Comparison of ENCODE assay signal across 30 mouse cellular contexts in the genomic region with DNA sequence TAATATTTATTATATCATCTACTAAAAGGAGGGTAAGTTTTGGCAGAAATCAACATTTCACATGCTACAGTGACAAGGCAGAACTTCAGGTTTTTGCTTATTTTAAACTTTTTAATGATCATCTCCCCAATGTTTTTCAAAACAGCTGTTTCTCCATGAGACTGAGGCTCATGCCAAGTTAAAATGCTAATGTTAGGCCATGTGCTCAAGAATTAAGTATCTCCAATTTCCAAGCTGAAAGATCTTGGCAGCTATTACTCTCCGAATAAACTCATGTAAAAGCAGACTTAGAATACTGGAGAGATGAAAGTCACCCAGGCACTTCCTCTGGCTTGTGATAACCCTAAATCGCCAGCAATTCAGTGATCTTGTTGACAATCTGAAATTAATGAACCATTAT.
DNase-seq lines count a peak whose midpoint lies in the region; ATAC-seq and TF ChIP-seq lines count a peak whose summit lies in the region.
"Had no signal": no experiment of that assay in that cellular context is flagged by ENCODE, and none has a peak within 500 bp of the region (broad histone marks: within the 10 kb centered on the region; RNA-seq: fewer than 3 reads in every experiment).

No protein-coding gene starts in this region.

- no peaks in the 10 kb centered on the region for H3K27me3 ChIP-seq in forebrain, embryonic 13.5 days
- no peaks in the 10 kb centered on the region for H3K27me3 ChIP-seq in forebrain, embryonic 12.5 days
- H3K27me3 ChIP-seq in forebrain, postnatal 0 days (ENCODE audit: insufficient read depth, low read length), result no peaks in the 10 kb centered on the region
- H3K27me3 ChIP-seq: heart, embryonic 12.5 days; hindbrain, embryonic 13.5 days; kidney, embryonic 15.5 days; midbrain, embryonic 15.5 days; neural tube, embryonic 12.5 days had no signal

- ATAC-seq in forebrain, embryonic 13.5 days, result peak; percentile 43; the same call in 1 of the 2 replicates
- ATAC-seq in forebrain, embryonic 12.5 days (ENCODE audit: low FRiP score), result no peak
- no peak for ATAC-seq in forebrain, postnatal 0 days
- ATAC-seq: inflammation-experienced regulatory T-cells, adult 6 months; midbrain, embryonic 15.5 days had no signal

- no peak overlapping the region for H3K4me3 ChIP-seq in forebrain, embryonic 13.5 days
- no peak overlapping the region for H3K4me3 ChIP-seq in forebrain, embryonic 12.5 days (replicated peaks)
- no peak overlapping the region for H3K4me3 ChIP-seq in layer of hippocampus, adult 2 months
- no peak overlapping the region for H3K4me3 ChIP-seq in forebrain, postnatal 0 days (ENCODE audit: low read depth, low read length)
- H3K4me3 ChIP-seq: heart, adult 2 months; heart, embryonic 12.5 days; hindbrain, embryonic 13.5 days; kidney, embryonic 15.5 days; midbrain, embryonic 10.5 days; midbrain, embryonic 15.5 days; myocyte; neural tube, embryonic 12.5 days had no signal

- H3K27ac ChIP-seq in forebrain, embryonic 13.5 days, result no peak overlapping the region
- no peak overlapping the region for H3K27ac ChIP-seq in forebrain, embryonic 12.5 days
- H3K27ac ChIP-seq in layer of hippocampus, adult 2 months, result no peak overlapping the region
- H3K27ac ChIP-seq in forebrain, postnatal 0 days (ENCODE audit: low read depth, low read length), result no peak overlapping the region
- H3K27ac ChIP-seq: heart, adult 2 months; hindbrain, embryonic 13.5 days; kidney, embryonic 15.5 days; liver, embryonic 14.5 days; midbrain, embryonic 10.5 days; midbrain, embryonic 15.5 days; neural tube, embryonic 12.5 days; stomach, postnatal 0 days had no signal

- peak; percentile 12 to 48 for DNase-seq in layer of hippocampus, adult 2 months (ENCODE audit: low spot score in 2 of 2)
- DNase-seq in layer of hippocampus, adult 11-12 months (ENCODE audit: low spot score), result no peak
- DNase-seq in brain, adult 2 months (ENCODE audit: low read depth, low spot score), result peak; percentile 29
- DNase-seq in forebrain, postnatal 0 days, result peak; percentile 48
- no peak for DNase-seq in spleen, postnatal 10 days (ENCODE audit: low spot score in 2 of 2)
- DNase-seq: adrenal gland, postnatal 10 days; cerebellum, adult 2 months; cerebellum, postnatal 25 days; heart, adult 2 months; heart, postnatal 4 days; kidney, adult 11 months; kidney, postnatal 25 days; liver; lung, adult 2 months; right cerebral cortex, adult 18-20 months; spleen, adult 18-20 months; thymus, postnatal 4 days had no signal

- no peak for TF ChIP-seq CTCF in layer of hippocampus, adult 2 months (conservative IDR thresholded peaks at IDR 0.05)
- TF ChIP-seq CTCF in forebrain, postnatal 0 days (IDR thresholded peaks at IDR 0.05; ENCODE audit: low read depth), result no peak

- no peaks in the 10 kb centered on the region for H3K36me3 ChIP-seq in forebrain, embryonic 13.5 days (ENCODE audit: poor library complexity, severe bottlenecking)
- H3K36me3 ChIP-seq in forebrain, embryonic 12.5 days (replicated peaks), result no peaks in the 10 kb centered on the region
- H3K36me3 ChIP-seq in forebrain, postnatal 0 days (ENCODE audit: insufficient read depth), result no peaks in the 10 kb centered on the region
- H3K36me3 ChIP-seq: G1E; heart, embryonic 12.5 days; hindbrain, embryonic 13.5 days; kidney, embryonic 15.5 days; midbrain, embryonic 10.5 days; midbrain, embryonic 15.5 days; neural tube, embryonic 12.5 days had no signal

- no peak overlapping the region for H3K4me2 ChIP-seq in forebrain, embryonic 13.5 days
- no peak overlapping the region for H3K4me2 ChIP-seq in forebrain, embryonic 12.5 days
- no peak overlapping the region for H3K4me2 ChIP-seq in forebrain, postnatal 0 days (ENCODE audit: low read depth)
- H3K4me2 ChIP-seq: heart, embryonic 12.5 days; hindbrain, embryonic 13.5 days; kidney, embryonic 15.5 days; midbrain, embryonic 15.5 days; neural tube, embryonic 12.5 days had no signal

- H3K9ac ChIP-seq in forebrain, embryonic 13.5 days, result no peak overlapping the region
- no peak overlapping the region for H3K9ac ChIP-seq in forebrain, embryonic 12.5 days
- no peak overlapping the region for H3K9ac ChIP-seq in forebrain, postnatal 0 days
- H3K9ac ChIP-seq: heart, embryonic 12.5 days; hindbrain, embryonic 13.5 days; kidney, embryonic 15.5 days; liver, embryonic 14.5 days; midbrain, embryonic 15.5 days; neural tube, embryonic 12.5 days had no signal

- WGBS in forebrain, embryonic 13.5 days, result 80% methylated on average over 2 of the region's 2 CpGs
- WGBS in forebrain, embryonic 12.5 days, result 80% methylated on average over 2 of the region's 2 CpGs
- 41% methylated on average over 2 of the region's 2 CpGs for WGBS in forebrain, postnatal 0 days

- H3K4me1 ChIP-seq in forebrain, embryonic 13.5 days, result no peaks in the 10 kb centered on the region
- no peaks in the 10 kb centered on the region for H3K4me1 ChIP-seq in forebrain, embryonic 12.5 days
- no peaks in the 10 kb centered on the region for H3K4me1 ChIP-seq in forebrain, postnatal 0 days (ENCODE audit: insufficient read depth)
- H3K4me1 ChIP-seq: heart, embryonic 12.5 days; hindbrain, embryonic 13.5 days; kidney, embryonic 15.5 days; midbrain, embryonic 10.5 days; midbrain, embryonic 15.5 days; neural tube, embryonic 12.5 days had no signal

- H3K9me3 ChIP-seq in forebrain, embryonic 13.5 days (replicated peaks), result no peaks in the 10 kb centered on the region
- no peaks in the 10 kb centered on the region for H3K9me3 ChIP-seq in forebrain, embryonic 12.5 days
- H3K9me3 ChIP-seq in forebrain, postnatal 0 days (ENCODE audit: low read length), result no peaks in the 10 kb centered on the region
- H3K9me3 ChIP-seq: G1E; heart, embryonic 12.5 days; hindbrain, embryonic 13.5 days; kidney, embryonic 15.5 days; midbrain, embryonic 10.5 days; midbrain, embryonic 15.5 days; neural tube, embryonic 12.5 days had no signal

Comparison
In these comparisons a context has a peak if more than half of its experiments do, and no peak if none do; other contexts are left out.
1. DNase-seq: peak in layer of hippocampus, adult 2 months (2 of 2), brain, adult 2 months (single experiment) and forebrain, postnatal 0 days (single experiment); none in layer of hippocampus, adult 11-12 months (single experiment) and spleen, postnatal 10 days (0 of 2).